Mouse (Mus musculus) right cerebral cortex, postnatal 10 days (tissue): ENCODE data around the gene Car10.

Experiments used
- DNase-seq, 2 experiments: peaks; one replicate each; pipeline ENCODE4 v3.0.0; 2021; ENCODE audit warnings: low spot score in 2 of 2

The Car10 gene

DNA sequence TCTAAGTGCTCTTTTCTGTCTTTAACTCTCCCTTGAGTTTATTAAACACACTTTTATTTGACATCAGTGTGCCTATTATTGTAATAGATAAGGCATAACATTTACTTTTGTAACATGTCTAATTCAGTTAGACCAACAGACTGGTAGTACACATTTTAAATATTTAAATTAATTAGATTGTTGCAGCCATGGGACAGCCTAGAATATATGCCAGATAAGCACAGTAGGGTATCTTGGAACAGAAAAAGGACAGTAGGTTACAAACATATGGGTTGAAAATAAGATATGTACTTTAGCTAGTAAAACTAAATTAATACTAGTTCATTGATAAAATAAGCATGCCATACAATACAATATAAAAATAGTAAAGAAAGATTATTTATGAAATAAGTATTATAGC, 74.6 kb downstream of the Car10 start:
- no peak for DNase-seq

DNA sequence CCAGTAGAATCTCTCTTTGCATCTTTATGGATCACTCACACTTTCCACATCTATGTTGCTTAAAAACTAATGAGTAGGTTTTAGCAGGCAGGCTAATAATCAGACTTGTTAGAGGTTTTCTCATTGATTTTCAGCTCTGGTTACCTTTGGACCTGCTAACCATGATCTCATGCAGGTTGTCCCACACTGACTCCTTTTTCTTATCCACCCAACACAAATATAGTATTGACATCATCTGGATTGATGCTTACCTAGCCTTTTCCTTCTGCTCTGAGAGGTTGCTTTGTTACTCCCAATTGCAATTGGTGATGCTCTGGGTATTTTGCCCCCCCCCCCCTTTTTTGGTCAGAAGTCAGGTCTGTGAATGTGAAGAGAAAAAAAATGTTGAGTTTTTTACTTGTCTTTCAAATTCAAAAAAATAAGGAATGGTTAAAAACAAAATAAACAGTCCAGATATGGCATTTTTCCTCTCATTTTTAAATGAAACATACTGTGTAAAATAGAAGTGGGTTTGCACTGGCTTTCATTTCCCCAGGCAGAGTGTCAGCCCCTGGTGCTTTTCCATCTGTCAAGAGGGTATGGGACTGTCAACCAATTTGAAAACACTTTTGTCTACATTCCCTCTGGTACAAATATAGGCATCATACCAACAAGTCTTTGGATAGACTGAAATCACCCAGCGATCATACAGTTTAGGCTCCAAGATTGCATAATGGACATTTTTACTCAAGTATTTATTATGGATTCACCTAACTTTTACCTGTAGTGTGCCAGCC, 75.9 kb downstream of the Car10 start:
- DNase-seq: no peak

DNA sequence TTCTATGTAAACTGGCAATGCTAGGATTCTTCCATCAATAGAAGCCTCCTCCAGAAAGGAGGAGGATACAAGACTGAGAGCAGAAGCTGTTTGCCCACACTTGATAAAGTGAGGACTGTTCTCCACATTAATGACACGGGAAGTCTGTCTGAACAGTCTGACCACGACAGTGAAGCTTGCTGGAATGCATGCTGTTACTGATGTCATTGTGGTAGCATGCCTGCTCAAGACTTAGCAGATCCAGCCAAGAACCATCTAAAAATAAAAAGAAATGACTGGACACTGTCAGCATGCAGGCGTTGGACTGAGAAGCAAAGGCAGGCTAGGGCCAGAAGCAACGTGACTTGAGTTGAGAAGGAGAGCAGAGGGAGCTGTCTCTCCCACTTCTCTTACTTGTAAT, 87.6 kb downstream of the Car10 start:
- peak in 1 of 2 experiments; percentile 24 for DNase-seq

GRCm38 (mm10) chr11:93186163-93186562, 88.3 kb downstream of the Car10 start:
- no peak for DNase-seq

DNA sequence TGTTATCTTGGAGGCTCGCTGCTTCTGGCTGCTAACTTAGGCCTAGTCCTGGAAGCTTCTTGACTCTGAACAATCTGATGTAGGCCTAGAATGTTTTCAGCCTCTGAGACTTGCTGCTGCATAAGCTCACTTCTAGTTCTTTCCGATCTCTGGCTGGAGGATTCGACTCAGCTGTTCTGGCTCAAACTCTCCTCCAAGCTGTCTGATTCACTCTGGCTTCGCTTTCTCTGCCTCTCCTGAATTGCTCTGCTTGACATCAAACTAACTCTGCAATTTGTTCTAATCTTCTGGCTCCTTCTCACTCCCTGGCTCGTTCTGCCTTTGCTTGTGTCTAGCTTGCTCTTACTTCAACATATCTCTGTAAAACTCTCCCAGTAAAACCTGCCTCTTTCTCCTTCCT, 90.8 kb downstream of the Car10 start:
- DNase-seq: no peak

GRCm38 (mm10) chr11:93200046-93200445, 102.2 kb downstream of the Car10 start:
- no peak for DNase-seq

DNA sequence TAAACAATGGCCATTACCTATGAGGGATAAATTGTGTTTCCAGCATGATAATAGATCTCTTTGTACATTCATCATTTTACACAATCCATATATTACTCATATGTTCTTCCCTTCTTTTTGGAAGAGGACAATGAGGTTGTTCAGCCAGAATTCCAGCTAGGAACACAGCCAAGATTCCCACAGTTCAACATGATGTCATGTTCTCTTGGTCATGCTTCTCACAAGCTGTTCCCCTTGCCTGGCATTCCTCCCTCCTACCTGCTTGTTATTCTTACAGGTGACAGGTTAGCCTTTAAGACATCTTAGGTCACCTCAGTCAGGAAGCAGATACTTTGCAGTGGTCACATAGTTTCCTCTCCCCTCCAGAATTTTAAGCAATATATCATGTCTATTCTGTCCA, 119.6 kb downstream of the Car10 start:
- DNase-seq: no peak

- no peak for DNase-seq
These were observed 132.2 kb downstream of the Car10 start for GRCm38 (mm10) chr11:93230057-93230456.

- DNase-seq: no peak
These were observed 152.0 kb downstream of the Car10 start for GRCm38 (mm10) chr11:93249771-93250265.

GRCm38 (mm10) chr11:93251766-93252165, 153.9 kb downstream of the Car10 start:
- no peak for DNase-seq

- DNase-seq: no peak
These were observed 166.2 kb downstream of the Car10 start for GRCm38 (mm10) chr11:93263979-93264378.

- DNase-seq: no peak
These were observed 174.2 kb downstream of the Car10 start for GRCm38 (mm10) chr11:93272016-93272415.

GRCm38 (mm10) chr11:93273906-93274305, 176.1 kb downstream of the Car10 start:
- DNase-seq: peak; percentile 56 to 81

DNA sequence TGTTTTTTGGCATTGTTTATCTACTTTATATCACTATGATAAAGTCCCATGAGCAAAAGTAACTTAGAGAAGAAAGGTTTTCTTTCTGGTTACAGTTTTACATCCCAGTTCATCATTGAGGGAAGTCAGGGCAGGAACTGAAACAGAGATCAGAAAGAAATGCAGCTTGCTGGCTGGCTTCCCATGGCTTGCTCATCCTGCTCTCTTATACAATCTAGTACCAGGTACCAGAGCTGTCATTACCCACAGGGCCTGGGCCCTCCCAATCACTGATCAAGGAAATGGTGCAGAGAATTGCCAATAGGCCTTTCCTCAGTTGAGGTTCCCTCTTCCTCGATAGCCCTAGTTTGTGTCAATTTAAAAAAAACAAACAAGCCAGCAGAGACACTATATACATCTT, 195.8 kb downstream of the Car10 start:
- DNase-seq: no peak

- DNase-seq: no peak
These were observed 212.2 kb downstream of the Car10 start for GRCm38 (mm10) chr11:93309981-93310380.

DNA sequence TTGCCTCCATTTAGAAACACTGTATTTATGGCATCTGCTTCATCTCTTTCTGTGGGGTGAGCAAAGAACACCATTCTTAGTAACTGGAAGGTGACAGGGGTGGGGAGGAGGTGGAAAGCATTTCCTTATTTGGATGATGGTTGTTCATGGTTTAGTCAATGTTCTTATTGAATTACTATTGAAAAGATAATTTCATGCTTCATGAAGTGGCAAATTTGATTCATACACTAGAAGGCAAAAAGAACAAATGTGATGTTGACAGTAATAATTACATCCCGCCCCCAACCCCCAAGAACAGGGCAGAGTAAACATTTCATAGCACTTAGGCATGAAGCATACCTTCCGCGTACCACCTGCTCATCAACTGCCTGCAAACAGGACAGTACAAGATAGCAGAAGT, 239.9 kb downstream of the Car10 start:
- DNase-seq: no peak

GRCm38 (mm10) chr11:93343961-93344360, 246.1 kb downstream of the Car10 start:
- DNase-seq: no peak

GRCm38 (mm10) chr11:93344869-93345268, 247.0 kb downstream of the Car10 start:
- DNase-seq: peak; percentile 36 to 41

GRCm38 (mm10) chr11:93361576-93361975, 263.7 kb downstream of the Car10 start:
- no peak for DNase-seq

DNA sequence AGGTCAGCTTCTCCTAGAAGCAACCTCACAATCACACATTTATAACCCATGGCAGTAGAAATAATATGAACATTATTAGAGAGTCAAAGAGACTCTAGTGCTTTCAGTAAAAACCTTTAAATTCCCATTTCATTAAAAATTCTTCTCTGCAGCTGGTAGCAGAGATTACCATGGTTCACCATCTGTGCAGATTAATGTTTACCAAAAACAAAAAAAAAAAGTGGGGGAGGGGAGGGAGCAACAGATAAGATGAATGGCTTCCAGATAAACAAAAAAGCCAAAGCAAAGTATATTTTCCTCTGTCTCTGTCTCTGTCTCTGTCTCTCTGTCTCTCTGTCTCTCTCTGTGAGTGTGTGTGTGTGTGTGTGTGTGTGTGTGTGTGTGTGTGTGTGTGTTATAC, 266.3 kb downstream of the Car10 start:
- no peak for DNase-seq

- peak in 1 of 2 experiments; percentile 33 for DNase-seq
These were observed 269.4 kb downstream of the Car10 start for GRCm38 (mm10) chr11:93367244-93367643.

DNA sequence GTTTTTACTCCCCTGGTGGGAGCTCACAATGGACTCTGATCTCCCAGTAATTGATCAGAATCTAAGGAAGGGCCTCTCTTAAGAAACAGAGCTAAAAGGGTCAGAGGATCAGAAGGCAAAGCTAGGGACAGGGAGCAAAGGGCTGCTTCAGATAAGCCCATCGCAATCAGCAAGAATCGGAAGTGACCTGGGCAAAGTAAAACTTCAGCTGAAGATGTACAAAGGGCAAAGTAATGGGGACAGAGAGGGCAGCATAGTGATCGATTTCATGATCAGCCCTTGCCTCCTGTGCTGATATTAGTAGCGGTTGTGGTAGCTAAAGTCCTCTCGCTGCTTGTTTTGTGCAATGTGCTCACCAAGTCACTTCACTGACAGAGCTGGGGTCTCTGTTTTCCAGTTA, 269.9 kb downstream of the Car10 start:
- no peak for DNase-seq

DNA sequence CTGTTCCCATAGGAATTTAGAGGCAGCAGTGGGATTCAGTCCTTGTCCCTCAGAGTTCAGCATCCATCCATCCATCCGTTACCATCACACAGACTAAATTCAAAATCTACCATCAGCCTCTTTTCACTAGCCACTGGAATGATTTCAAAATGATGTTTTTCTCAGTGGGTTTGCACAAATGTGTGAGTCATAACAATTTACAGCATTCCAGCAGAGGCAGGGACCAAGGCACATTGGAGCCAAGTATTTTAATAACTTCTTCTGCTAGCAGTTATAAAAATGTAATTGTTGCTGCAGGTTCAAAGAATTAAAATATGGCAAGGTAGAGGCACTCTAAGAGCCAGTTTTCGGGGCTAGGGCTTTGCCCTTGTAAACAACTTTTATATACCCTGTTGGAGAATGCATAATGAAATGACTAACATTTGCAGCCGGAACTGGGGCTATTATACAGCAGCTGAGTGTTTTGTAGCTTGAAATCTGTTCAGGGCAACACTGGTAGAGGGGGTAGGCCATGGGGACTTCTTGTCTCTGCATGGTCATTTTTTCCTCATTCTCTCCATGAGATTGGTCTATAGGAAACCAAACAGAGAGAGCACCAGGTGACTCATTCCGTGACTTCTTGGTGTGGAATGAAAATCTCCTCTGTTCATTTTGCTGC, 276.0 kb downstream of the Car10 start:
- no peak for DNase-seq
